Mouse (Mus musculus) olfactory bulb, adult 2 months (tissue): Measurements from ENCODE around the gene Cdc34b.

Source experiments
- CTCF ChIP-seq: fragments of 200-500 bp; IDR thresholded peaks from 2 replicates; pipeline ENCODE4 v1.5.1; 2012; ENCODE audit warnings: low read depth, mild to moderate bottlenecking, low read length, moderate library complexity; ENCODE audit not compliant: insufficient read depth
- POLR2A ChIP-seq: fragments of 200-500 bp; IDR thresholded peaks from 2 replicates; pipeline ENCODE4 v1.6.1; 2012; ENCODE audit warnings: mild to moderate bottlenecking, low read depth, low read length, moderate library complexity; ENCODE audit not compliant: insufficient read depth

- no peak for TF ChIP-seq POLR2A
- 0 out of 2 replicates have a peak, but pooled peaks have one; percentile 12 for TF ChIP-seq CTCF
Observed at GRCm38 (mm10) chr11:94716754-94717153, 24.8 kb upstream of the Cdc34b start.
